ENCODE assay signal across 19 mouse cellular contexts in genomic region chr12:76288494-76288893, GRCm38 (mm10). TPM values are rescaled to one million over a fixed set of nuclear protein-coding genes. Genes with fewer than 3 reads are reported as not detected.
DNase-seq lines count a peak whose midpoint lies in the region; ATAC-seq lines count a peak whose summit lies in the region.
"Had no signal": no experiment of that assay in that cellular context is flagged by ENCODE, and none has a peak within 500 bp of the region (broad histone marks: within the 10 kb centered on the region; RNA-seq: fewer than 3 reads in every experiment).

No protein-coding gene starts in this region.

- 64% methylated on average over 5 of the region's 5 CpGs for WGBS in forebrain, embryonic 12.5 days
- 32% methylated on average over 5 of the region's 5 CpGs for WGBS in hindbrain, embryonic 13.5 days
- 19% methylated on average over 5 of the region's 5 CpGs for WGBS in midbrain, embryonic 14.5 days

- H3K4me1 ChIP-seq in forebrain, embryonic 12.5 days, result peaks cover 19% of the 10 kb centered on the region
- peaks cover 19% of the 10 kb centered on the region for H3K4me1 ChIP-seq in hindbrain, embryonic 13.5 days (replicated peaks)
- peaks cover 11% of the 10 kb centered on the region for H3K4me1 ChIP-seq in midbrain, embryonic 14.5 days (ENCODE audit: control insufficient read depth, insufficient read depth, low read length)
- H3K4me1 ChIP-seq: intestine, embryonic 15.5 days; limb, embryonic 10.5 days; liver, embryonic 15.5 days had no signal

- peak overlapping the region; percentile 66 for H3K27ac ChIP-seq in forebrain, embryonic 12.5 days
- peak overlapping the region; percentile 52; the same call in 1 of the 2 replicates for H3K27ac ChIP-seq in hindbrain, embryonic 13.5 days
- H3K27ac ChIP-seq in midbrain, embryonic 14.5 days (replicated peaks; ENCODE audit: low read depth, low read length), result peak overlapping the region; percentile 39; the same call in 1 of the 2 replicates
- H3K27ac ChIP-seq: gastrocnemius, adult 2 months; intestine, embryonic 15.5 days; kidney, postnatal 0 days; limb, embryonic 10.5 days; liver, embryonic 15.5 days had no signal

- H3K9me3 ChIP-seq in forebrain, embryonic 12.5 days, result no peaks in the 10 kb centered on the region
- no peaks in the 10 kb centered on the region for H3K9me3 ChIP-seq in hindbrain, embryonic 13.5 days
- no peaks in the 10 kb centered on the region for H3K9me3 ChIP-seq in midbrain, embryonic 14.5 days (ENCODE audit: control insufficient read depth, low read length)
- H3K9me3 ChIP-seq: intestine, embryonic 15.5 days; limb, embryonic 10.5 days; liver, embryonic 15.5 days had no signal

- no peak overlapping the region for H3K4me3 ChIP-seq in forebrain, embryonic 12.5 days (replicated peaks)
- no peak overlapping the region for H3K4me3 ChIP-seq in hindbrain, embryonic 13.5 days
- H3K4me3 ChIP-seq in midbrain, embryonic 14.5 days (replicated peaks; ENCODE audit: low read depth, low read length), result no peak overlapping the region
- H3K4me3 ChIP-seq: gastrocnemius, adult 2 months; intestine, embryonic 15.5 days; limb, embryonic 10.5 days; liver, embryonic 15.5 days had no signal

- peak; percentile 34 for DNase-seq in MN1 (ENCODE audit: low spot score)
- DNase-seq in midbrain, embryonic 14.5 days, result peak; percentile 46
- no peak for DNase-seq in cerebellum, adult 9-11 months
- DNase-seq in kidney, postnatal 25 days, result no peak
- DNase-seq in lung, postnatal 36 days, result no peak
- DNase-seq: adrenal gland, postnatal 10 days; cerebellum, postnatal 14 days; gastrocnemius, adult 2 months; heart, postnatal 10 days; lung, postnatal 14 days; spleen, adult 18-20 months had no signal

- ATAC-seq in forebrain, embryonic 12.5 days (ENCODE audit: low FRiP score), result peak; percentile 46; the same call in 1 of the 2 replicates
- ATAC-seq in hindbrain, embryonic 13.5 days (ENCODE audit: low FRiP score), result peak; percentile 33; the same call in 1 of the 2 replicates
- ATAC-seq in midbrain, embryonic 14.5 days (ENCODE audit: low FRiP score, low TSS enrichment), result no peak
- ATAC-seq: intestine, embryonic 15.5 days had no signal

- peaks cover 40% of the 10 kb centered on the region for H3K36me3 ChIP-seq in forebrain, embryonic 12.5 days (replicated peaks)
- peaks cover 28% of the 10 kb centered on the region for H3K36me3 ChIP-seq in hindbrain, embryonic 13.5 days
- H3K36me3 ChIP-seq in midbrain, embryonic 14.5 days (ENCODE audit: control insufficient read depth, insufficient read depth, low read length), result peaks cover 23% of the 10 kb centered on the region; the same call in 1 of the 2 replicates

- H3K27me3 ChIP-seq in forebrain, embryonic 12.5 days, result no peaks in the 10 kb centered on the region
- H3K27me3 ChIP-seq in hindbrain, embryonic 13.5 days, result no peaks in the 10 kb centered on the region
- no peaks in the 10 kb centered on the region for H3K27me3 ChIP-seq in midbrain, embryonic 14.5 days (ENCODE audit: control insufficient read depth, insufficient read depth, low read length)
- H3K27me3 ChIP-seq: intestine, embryonic 15.5 days; liver, embryonic 15.5 days had no signal

- H3K9ac ChIP-seq in forebrain, embryonic 12.5 days, result no peak overlapping the region
- H3K9ac ChIP-seq in hindbrain, embryonic 13.5 days, result no peak overlapping the region
- H3K9ac ChIP-seq in midbrain, embryonic 14.5 days (replicated peaks; ENCODE audit: low read length), result no peak overlapping the region
- H3K9ac ChIP-seq: intestine, embryonic 15.5 days; liver, embryonic 15.5 days had no signal

- H3K4me2 ChIP-seq in forebrain, embryonic 12.5 days, result no peak overlapping the region
- H3K4me2 ChIP-seq in hindbrain, embryonic 13.5 days, result no peak overlapping the region
- no peak overlapping the region for H3K4me2 ChIP-seq in midbrain, embryonic 14.5 days (ENCODE audit: low read length)
- H3K4me2 ChIP-seq: intestine, embryonic 15.5 days; liver, embryonic 15.5 days had no signal

RNA-seq across cellular contexts. Expression of gene Mthfd1, which starts 33.4 kb away (rescaled TPM):
- polyA plus RNA-seq in forebrain, embryonic 12.5 days (2016; fragmentation: Nextera tagmentation; extraction: Ambion mirVana), result 64.0 and 67.6 TPM in 2 replicates
- 26.3 and 27.1 TPM in 2 replicates for polyA plus RNA-seq in hindbrain, embryonic 13.5 days (2015; fragmentation: Nextera tagmentation; extraction: Ambion mirVana)
- polyA plus RNA-seq in midbrain, embryonic 14.5 days (2014; fragmentation: Nextera tagmentation; extraction: Ambion mirVana), result 25.3 and 35.1 TPM in 2 replicates

RNA-seq across cellular contexts. Expression of gene Akap5, which starts 36.2 kb away (rescaled TPM):
- 5.9 and 6.5 TPM in 2 replicates for polyA plus RNA-seq in forebrain, embryonic 12.5 days (2016; fragmentation: Nextera tagmentation; extraction: Ambion mirVana)
- 7.4 and 7.9 TPM in 2 replicates for polyA plus RNA-seq in hindbrain, embryonic 13.5 days (2015; fragmentation: Nextera tagmentation; extraction: Ambion mirVana)
- polyA plus RNA-seq in midbrain, embryonic 14.5 days (2014; fragmentation: Nextera tagmentation; extraction: Ambion mirVana), result 8.7 and 8.8 TPM in 2 replicates

RNA-seq across cellular contexts. Expression of gene Tex21, which starts 41.9 kb away (rescaled TPM):
- not detected in 2 replicates for polyA plus RNA-seq in forebrain, embryonic 12.5 days (2016; fragmentation: Nextera tagmentation; extraction: Ambion mirVana)
- 0.08 TPM in 1 of 2 replicates, not detected in the other for polyA plus RNA-seq in hindbrain, embryonic 13.5 days (2015; fragmentation: Nextera tagmentation; extraction: Ambion mirVana)
- polyA plus RNA-seq in midbrain, embryonic 14.5 days (2014; fragmentation: Nextera tagmentation; extraction: Ambion mirVana), result not detected in 2 replicates
- polyA plus RNA-seq: embryonic facial prominence, embryonic 11.5 days; intestine, embryonic 15.5 days; limb, embryonic 10.5 days; stomach, embryonic 16.5 days had no signal

Comparison
In these comparisons a context has a peak if more than half of its experiments do, and no peak if none do; other contexts are left out.
1. DNase-seq: peak in MN1 (single experiment) and midbrain, embryonic 14.5 days (single experiment); none in cerebellum, adult 9-11 months (single experiment), kidney, postnatal 25 days (0 of 2) and lung, postnatal 36 days (single experiment).
2. Peak in every context shown above with its lines, with median percentiles within 50 percentile points of each other: H3K27ac ChIP-seq.